Mouse (Mus musculus) liver, embryonic 15.5 days (tissue): ENCODE results near the gene Barhl1. TPM values are rescaled to one million over a fixed set of nuclear protein-coding genes. Genes with fewer than 3 reads are reported as not detected.

Source experiments
- ATAC-seq: fragments of 200-750 bp; cut with Nextera tagmentation; 2 replicates; pipeline ENCODE4 v1.8.0; 2017; ENCODE audit warnings: moderate number of reproducible peaks, mild to moderate bottlenecking, moderate library complexity; ENCODE audit not compliant: insufficient read depth
- H3K27ac ChIP-seq: fragments of 300-500 bp; sonication (generic); replicated peaks from 2 replicates; pipeline ENCODE4 v1.5.1; 2015; ENCODE audit warnings: mild to moderate bottlenecking, inconsistent platforms
- H3K27me3 ChIP-seq: fragments of 300-500 bp; sonication (generic); 2 replicates; pipeline ENCODE4 v1.6.1; 2015; ENCODE audit warnings: mild to moderate bottlenecking, inconsistent platforms
- H3K36me3 ChIP-seq: fragments of 300-500 bp; sonication (generic); replicated peaks from 2 replicates; pipeline ENCODE4 v1.6.1; 2015; ENCODE audit warnings: moderate library complexity, mild to moderate bottlenecking, inconsistent platforms
- H3K4me1 ChIP-seq: fragments of 300-500 bp; sonication (generic); replicated peaks from 2 replicates; pipeline ENCODE4 v1.6.1; 2015; ENCODE audit warnings: inconsistent platforms
- H3K4me2 ChIP-seq: fragments of 300-500 bp; sonication (generic); 2 replicates; pipeline ENCODE4 v1.6.1; 2015; ENCODE audit warnings: moderate library complexity, mild to moderate bottlenecking, inconsistent platforms
- H3K4me3 ChIP-seq: fragments of 300-500 bp; sonication (generic); replicated peaks from 2 replicates; pipeline ENCODE4 v1.5.1; 2015; ENCODE audit warnings: mild to moderate bottlenecking, inconsistent platforms
- H3K9ac ChIP-seq: fragments of 300-500 bp; sonication (generic); 2 replicates; pipeline ENCODE4 v1.6.1; 2015; ENCODE audit warnings: moderate library complexity, mild to moderate bottlenecking, inconsistent platforms
- H3K9me3 ChIP-seq: fragments of 300-500 bp; sonication (generic); replicated peaks from 2 replicates; pipeline ENCODE4 v1.6.1; 2016; ENCODE audit warnings: inconsistent platforms
- WGBS: fragments of 180-500 bp; shearing (Covaris S2); methylation state at CpG from one replicate; pipeline ENCODE4 v1.1.7; 2015; ENCODE audit warnings: mixed read lengths; ENCODE audit not compliant: insufficient replicate concordance; 5-methylcytosine and 5-hydroxymethylcytosine counted together
- polyA plus RNA-seq: library from polyadenylated mRNA; unstranded; fragments of >200 nt; fragmentation: Nextera tagmentation; extraction: Ambion mirVana; gene quantifications from 2 replicates; pipeline ENCODE4 v1.2.1, GENCODE M21; 2015

The Barhl1 gene
- polyA plus RNA-seq, 1 experiment from 2014 or later = not detected

DNA sequence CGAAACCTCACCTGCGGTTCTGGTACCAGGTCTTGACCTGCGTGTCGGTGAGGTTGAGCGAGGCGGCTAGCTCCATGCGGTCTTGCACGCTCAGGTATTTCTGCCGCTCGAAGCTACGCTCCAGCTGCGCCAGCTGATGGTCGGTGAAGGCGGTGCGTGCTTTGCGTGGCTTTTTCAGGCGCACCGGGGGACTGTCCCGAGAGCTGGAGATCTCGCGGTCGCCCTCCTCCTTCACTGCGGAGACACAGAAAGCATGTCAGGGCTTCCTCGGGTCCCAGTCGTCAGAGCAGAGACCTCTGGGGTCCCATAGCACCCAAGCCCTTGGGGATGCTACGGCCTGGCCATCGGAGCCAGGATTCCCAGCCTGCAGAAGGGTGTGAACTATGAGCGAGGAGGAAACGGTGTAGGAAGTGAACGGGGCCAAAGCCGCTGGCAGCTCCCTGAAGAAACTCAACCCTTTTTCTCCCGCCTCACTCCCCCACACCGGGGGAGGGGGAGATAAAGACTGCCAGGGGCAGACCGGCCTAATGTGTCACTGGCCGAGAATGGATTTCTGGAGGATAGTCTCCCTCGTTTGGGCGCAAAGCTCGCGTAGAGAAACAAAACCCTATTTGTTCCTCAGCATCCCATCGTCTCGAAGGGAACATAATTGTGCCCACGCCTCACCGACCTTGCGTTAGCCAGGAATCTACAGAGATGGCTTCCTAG, 5.0 kb downstream of the Barhl1 start:
- Histone ChIP-seq H3K36me3 (no peaks in the 10 kb centered on the region), H3K4me2 (no peak overlapping the region), H3K9me3 (no peaks in the 10 kb centered on the region), H3K4me3 (no peak overlapping the region), H3K27me3 (peaks cover 100% of the 10 kb centered on the region), H3K27ac (no peak overlapping the region), H3K4me1 (no peaks in the 10 kb centered on the region; the same call in 1 of the 2 replicates), H3K9ac (no peak overlapping the region)
- no peak for ATAC-seq
- 3% methylated on average over 44 of the region's 44 CpGs for WGBS

DNA sequence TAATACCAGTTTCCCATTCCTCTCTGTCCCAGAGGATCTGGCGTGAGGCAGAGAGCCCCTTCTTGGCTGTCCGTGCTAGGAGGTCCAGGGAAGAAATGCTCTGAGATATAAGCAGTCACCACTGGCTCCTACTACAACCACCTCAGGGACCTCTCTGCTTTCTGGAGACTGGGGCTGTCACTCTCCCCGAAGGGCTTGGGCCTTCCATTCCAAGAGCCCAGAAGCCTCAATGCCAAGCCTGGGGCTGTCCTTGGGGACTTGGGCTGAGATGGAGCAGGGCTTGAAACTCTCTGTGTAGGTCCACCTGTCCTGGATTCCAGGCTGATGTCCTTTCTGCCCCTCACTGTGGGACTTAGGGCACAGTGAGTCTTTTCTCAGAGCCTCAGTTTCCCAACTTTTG, 5.6 kb downstream of the Barhl1 start:
- Histone ChIP-seq H3K4me1 (no peaks in the 10 kb centered on the region; the same call in 1 of the 2 replicates), H3K27ac (no peak overlapping the region), H3K9me3 (no peaks in the 10 kb centered on the region), H3K4me3 (no peak overlapping the region), H3K36me3 (no peaks in the 10 kb centered on the region), H3K27me3 (peaks cover 95% of the 10 kb centered on the region), H3K9ac (no peak overlapping the region), H3K4me2 (no peak overlapping the region)
- no peak for ATAC-seq
- 12% methylated on average over 3 of the region's 3 CpGs for WGBS

DNA sequence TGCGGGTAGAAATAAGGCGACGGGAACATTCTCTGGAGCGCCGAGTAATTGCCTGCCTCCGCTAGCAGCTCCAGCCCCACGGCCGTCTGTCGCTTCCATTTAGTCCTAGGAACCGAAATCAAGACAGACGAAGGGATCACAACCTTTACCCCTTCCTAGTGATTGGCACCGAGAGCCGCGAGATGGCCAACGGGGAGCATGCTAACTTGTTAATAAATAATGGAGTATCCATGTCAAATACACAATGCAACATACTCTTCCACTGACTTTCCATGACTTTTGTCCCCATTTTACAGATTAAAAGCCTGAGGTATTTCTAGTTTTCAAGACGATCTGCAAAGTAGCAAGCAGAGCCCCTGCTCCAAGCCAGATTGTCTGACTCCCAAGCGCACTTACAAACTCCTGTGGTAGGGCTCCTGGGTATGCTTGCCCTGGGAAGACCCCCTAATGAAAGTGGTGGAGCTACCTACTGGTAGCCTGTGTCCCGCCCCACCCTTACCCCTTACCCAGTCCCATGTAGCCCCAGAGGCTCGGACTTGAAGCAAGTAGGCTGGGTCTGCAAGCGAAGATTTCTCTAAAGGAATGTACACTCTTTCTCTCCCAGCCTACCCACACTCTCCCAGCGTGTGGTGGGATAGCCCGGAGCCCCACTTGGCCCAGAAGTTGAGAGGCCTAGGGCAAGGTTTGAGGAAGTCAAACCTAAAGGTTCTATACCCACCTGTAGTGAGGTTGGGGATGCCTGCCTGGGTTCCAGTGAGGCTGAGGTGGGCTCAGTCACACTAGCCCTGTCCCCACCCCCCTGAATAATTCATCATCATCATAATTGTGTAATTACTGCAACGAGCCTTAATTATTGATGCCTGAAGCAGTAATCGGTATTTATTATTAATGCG, 6.4 kb downstream of the Barhl1 start:
- ATAC-seq = no peak
- H3K4me2 ChIP-seq = no peak overlapping the region
- 0 out of 2 replicates have a peak, but pooled peaks cover 4% of the 10 kb centered on the region for H3K36me3 ChIP-seq
- peaks cover 92% of the 10 kb centered on the region for H3K27me3 ChIP-seq
- WGBS = 7% methylated on average over 25 of the region's 25 CpGs
- H3K4me1 ChIP-seq = no peaks in the 10 kb centered on the region; the same call in 1 of the 2 replicates
- no peak overlapping the region for H3K9ac ChIP-seq
- H3K4me3 ChIP-seq = no peak overlapping the region
- H3K9me3 ChIP-seq = no peaks in the 10 kb centered on the region
- H3K27ac ChIP-seq = no peak overlapping the region

DNA sequence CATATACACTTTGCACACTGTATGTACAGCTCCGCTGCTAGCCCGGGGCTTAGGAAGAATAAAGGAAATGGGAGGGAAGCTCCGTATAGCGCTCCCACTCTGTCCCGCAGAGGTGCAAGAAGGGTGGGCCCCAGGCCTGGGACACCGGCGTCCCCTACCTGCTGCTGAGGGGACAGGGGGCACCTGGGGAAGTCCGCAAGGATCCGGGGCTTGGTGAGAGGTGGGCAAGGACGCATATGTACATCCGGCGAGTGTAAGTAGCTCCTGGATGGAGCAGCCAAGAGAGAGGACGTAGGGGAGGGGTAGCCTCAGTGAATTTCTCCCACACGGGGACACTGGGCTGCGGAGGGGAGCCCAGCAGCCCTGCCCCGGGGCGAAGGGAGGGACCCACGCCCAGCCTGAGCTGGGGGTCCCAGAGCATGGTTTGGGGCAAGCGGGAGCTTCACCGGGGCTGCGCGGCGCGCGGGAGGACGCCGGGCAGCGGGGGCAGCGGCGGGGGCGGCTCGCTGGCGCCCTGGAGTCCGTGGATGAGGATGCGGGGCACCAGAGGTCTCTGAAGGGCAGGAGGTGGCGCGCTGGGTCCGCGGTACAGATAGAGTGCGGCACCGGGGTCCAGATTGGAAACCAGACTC, 7.2 kb downstream of the Barhl1 start:
- Histone ChIP-seq H3K9ac (no peak overlapping the region), H3K4me1 (no peaks in the 10 kb centered on the region; the same call in 1 of the 2 replicates), H3K27me3 (peaks cover 85% of the 10 kb centered on the region), H3K4me2 (no peak overlapping the region), H3K4me3 (no peak overlapping the region), H3K27ac (no peak overlapping the region), H3K36me3 (0 out of 2 replicates have a peak, but pooled peaks cover 4% of the 10 kb centered on the region), H3K9me3 (no peaks in the 10 kb centered on the region)
- 1% methylated on average over 41 of the region's 41 CpGs for WGBS
- no peak for ATAC-seq

DNA sequence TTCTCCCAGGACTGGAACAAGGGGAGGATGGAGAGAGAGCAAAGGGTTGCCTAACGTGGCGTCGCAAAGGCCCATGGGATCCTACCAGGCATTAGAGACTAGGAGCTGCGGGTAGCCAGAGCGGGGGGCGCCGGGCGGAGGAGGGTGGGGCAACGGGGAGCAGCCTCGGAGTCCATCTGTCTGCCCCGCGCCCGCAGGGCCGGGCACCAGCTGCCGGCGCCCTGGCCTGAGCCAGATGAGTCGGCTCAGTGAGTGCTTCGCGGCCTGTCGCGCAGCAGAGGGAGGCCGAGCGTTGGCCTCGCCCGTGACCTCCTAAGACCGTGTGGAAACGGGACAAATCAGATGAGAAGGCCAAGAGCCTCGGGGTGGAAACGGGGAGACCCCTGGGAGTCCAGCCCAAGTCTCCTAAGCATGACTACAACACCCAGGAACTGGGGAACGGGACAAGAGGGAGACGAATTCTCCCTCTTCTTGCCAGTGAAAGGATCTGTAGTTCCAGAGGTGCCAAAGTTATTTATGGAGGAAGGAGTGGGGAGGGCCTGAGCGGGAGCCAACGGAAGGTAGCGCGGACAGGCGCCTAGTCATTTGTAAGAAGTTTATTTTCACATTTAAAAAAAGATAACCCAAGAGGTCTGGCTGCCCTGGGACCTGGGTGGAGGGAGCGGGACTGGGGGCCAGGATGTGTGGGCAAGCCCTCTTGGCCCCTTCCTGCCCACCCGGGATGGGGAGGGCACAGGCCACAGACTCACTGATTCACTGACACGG, 7.9 kb downstream of the Barhl1 start:
- H3K9me3 ChIP-seq = no peaks in the 10 kb centered on the region
- 0 out of 2 replicates have a peak, but pooled peaks cover 4% of the 10 kb centered on the region for H3K36me3 ChIP-seq
- H3K27me3 ChIP-seq = peaks cover 77% of the 10 kb centered on the region
- no peak overlapping the region for H3K4me3 ChIP-seq
- WGBS = 2% methylated on average over 39 of the region's 39 CpGs
- no peak overlapping the region for H3K9ac ChIP-seq
- H3K4me1 ChIP-seq = no peaks in the 10 kb centered on the region; the same call in 1 of the 2 replicates
- ATAC-seq = no peak
- H3K27ac ChIP-seq = no peak overlapping the region
- peak overlapping the region; percentile 20 for H3K4me2 ChIP-seq

DNA sequence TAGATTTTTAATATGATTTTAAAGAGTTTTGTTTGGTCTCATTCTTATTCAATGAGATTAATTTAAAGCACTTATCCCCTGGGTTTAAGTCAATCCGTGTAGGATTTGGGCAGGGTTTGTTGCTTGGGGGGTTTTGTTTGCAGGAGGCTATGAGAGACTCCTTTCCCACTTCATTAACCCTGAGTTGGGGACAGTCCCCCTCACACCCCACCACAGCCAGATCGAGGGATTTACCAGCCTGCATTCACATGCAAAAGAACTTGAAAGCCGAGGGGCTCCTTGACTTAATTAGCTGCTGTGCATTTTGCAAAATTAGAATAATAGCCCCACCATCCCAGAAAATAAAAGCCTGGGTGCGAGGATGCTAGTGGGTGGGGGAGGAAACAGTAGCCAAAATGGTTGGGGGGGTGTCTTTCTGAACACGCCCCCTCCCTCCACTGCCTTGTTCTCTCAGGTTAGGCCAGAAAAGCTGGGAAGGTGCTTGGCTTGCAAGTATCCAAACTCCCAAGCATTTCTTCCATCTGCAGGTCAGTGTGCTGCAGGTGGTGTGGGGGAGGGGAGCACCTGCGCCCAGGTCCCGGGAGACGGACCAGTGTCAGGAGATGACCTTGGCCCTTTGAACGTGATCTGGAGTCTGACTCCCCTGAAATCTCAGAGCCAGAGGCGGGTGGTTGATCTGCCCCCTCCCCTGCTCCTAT, 8.6 kb downstream of the Barhl1 start:
- Histone ChIP-seq H3K27ac (no peak overlapping the region), H3K4me2 (peak overlapping the region; percentile 20; the same call in 1 of the 2 replicates), H3K9ac (no peak overlapping the region), H3K36me3 (0 out of 2 replicates have a peak, but pooled peaks cover 4% of the 10 kb centered on the region), H3K4me3 (no peak overlapping the region), H3K4me1 (no peaks in the 10 kb centered on the region; the same call in 1 of the 2 replicates), H3K27me3 (peaks cover 70% of the 10 kb centered on the region), H3K9me3 (no peaks in the 10 kb centered on the region)
- no peak for ATAC-seq
- WGBS = 13% methylated on average over 10 of the region's 10 CpGs

DNA sequence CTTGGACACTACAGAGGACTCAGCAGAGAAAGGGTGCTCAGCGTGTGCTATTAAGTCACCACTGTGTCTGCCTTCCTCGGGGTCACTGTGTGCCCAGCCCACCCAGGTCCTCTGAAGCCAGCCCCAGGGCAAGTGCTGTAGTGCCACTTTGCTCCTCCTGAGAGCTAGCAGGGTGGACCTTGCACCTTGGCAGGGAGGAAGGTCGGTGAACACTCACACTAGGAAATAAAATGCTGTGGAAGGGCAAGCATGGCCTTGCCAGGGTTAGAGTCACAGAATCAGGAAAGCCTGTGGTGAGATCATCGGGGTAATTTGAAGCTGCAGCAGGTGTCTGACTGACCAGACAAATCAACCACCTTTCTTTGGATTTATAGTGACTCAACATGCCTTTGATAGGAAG, 10.9 kb downstream of the Barhl1 start:
- Histone ChIP-seq H3K27ac (no peak overlapping the region), H3K27me3 (peaks cover 47% of the 10 kb centered on the region), H3K4me3 (no peak overlapping the region), H3K4me2 (no peak overlapping the region), H3K9ac (no peak overlapping the region), H3K4me1 (no peaks in the 10 kb centered on the region; the same call in 1 of the 2 replicates), H3K36me3 (peaks cover 9% of the 10 kb centered on the region; the same call in 1 of the 2 replicates), H3K9me3 (no peaks in the 10 kb centered on the region)
- ATAC-seq = no peak
- WGBS = 60% methylated on average over 4 of the region's 4 CpGs

DNA sequence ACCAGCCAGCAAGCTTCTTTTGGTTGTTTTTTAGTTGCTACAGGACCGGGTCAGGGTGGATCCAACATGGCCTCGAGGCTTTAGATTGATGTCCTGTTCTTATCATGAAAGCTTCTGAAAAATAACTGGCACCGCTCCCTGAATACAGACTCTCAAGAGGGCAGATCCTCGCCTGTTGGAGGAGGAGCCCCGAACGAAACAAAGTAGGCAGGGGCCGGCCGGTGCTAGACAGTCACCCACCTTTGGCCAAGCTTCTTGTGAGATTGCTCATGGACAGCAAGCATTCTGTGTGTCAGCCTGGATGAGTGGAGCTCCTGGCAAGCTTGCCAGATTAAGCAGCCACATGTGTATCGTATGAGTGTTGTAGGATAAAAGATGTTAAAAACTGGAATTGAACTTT, 11.7 kb downstream of the Barhl1 start:
- WGBS = 77% methylated on average over 9 of the region's 9 CpGs
- Histone ChIP-seq H3K4me2 (no peak overlapping the region), H3K4me1 (no peaks in the 10 kb centered on the region; the same call in 1 of the 2 replicates), H3K36me3 (peaks cover 13% of the 10 kb centered on the region; the same call in 1 of the 2 replicates), H3K9me3 (no peaks in the 10 kb centered on the region), H3K9ac (no peak overlapping the region), H3K27ac (no peak overlapping the region), H3K4me3 (no peak overlapping the region), H3K27me3 (peaks cover 39% of the 10 kb centered on the region)
- no peak for ATAC-seq

DNA sequence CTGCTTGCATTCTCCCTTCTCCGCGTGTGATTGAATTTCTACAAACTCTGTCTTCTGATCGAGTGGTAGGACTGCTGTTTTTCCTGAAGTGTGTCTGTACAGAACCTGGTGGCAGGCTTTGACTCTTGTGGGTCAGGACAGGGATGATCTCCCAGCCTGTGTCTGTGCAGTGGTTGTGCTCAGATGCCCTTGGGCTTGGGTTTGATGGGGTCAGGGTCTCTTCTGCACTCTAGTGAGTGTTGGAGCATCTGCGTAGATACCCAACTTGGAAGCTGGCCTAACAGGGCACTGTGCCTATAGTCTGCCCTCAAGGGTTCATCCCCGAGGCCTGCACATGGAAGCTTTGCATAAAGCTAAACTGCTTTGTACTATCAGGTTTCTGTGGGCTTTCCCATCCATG, 12.6 kb downstream of the Barhl1 start:
- Histone ChIP-seq H3K9ac (no peak overlapping the region), H3K4me1 (no peaks in the 10 kb centered on the region; the same call in 1 of the 2 replicates), H3K4me3 (no peak overlapping the region), H3K27me3 (peaks cover 30% of the 10 kb centered on the region), H3K27ac (no peak overlapping the region), H3K9me3 (no peaks in the 10 kb centered on the region), H3K36me3 (peaks cover 14% of the 10 kb centered on the region; the same call in 1 of the 2 replicates), H3K4me2 (no peak overlapping the region)
- 74% methylated on average over 5 of the region's 5 CpGs for WGBS
- no peak for ATAC-seq

DNA sequence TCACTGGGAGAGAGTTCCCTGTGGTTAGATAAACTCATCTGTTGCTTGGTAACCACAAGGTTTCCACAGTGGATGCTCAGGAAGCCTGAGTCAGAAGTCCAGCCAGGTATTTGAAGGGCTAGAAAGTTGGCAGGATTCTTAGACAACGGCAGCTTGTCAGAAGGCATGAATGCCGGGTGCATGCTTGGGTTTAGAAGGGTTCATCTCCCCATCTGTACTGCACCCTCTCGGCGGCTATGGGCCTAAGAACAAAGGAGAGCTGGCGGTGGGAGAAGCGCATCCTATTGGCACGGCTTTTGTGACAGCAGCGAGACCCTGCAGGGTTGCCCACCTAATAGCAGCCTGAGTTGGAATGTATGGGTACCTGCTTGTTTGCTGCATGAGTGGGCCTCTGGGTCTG, 14.2 kb downstream of the Barhl1 start:
- no peaks in the 10 kb centered on the region for H3K9me3 ChIP-seq
- WGBS = 82% methylated on average over 8 of the region's 8 CpGs
- H3K27me3 ChIP-seq = peaks cover 15% of the 10 kb centered on the region
- no peak overlapping the region for H3K27ac ChIP-seq
- no peak overlapping the region for H3K4me3 ChIP-seq
- no peak overlapping the region for H3K9ac ChIP-seq
- no peak overlapping the region for H3K4me2 ChIP-seq
- peaks cover 14% of the 10 kb centered on the region; the same call in 1 of the 2 replicates for H3K36me3 ChIP-seq
- no peaks in the 10 kb centered on the region for H3K4me1 ChIP-seq
- ATAC-seq = no peak
